Mouse (Mus musculus) megakaryocyte, embryonic 14.5 days (primary cell): Measurements from ENCODE around the gene Lrrc28.

Experiments
- FLI1 ChIP-seq: IDR thresholded peaks from 2 replicates; pipeline ENCODE4 v1.6.1; 2012; ENCODE audit warnings: low read length, inconsistent platforms, mixed read lengths
- GATA1 ChIP-seq: IDR thresholded peaks from 3 replicates; pipeline ENCODE4 v1.6.1; 2012; ENCODE audit warnings: mixed read lengths, low read length, inconsistent platforms, borderline replicate concordance

GRCm38 (mm10) chr7:67565132-67565531 lies 79.9 kb downstream of the Lrrc28 start:
- no peak for TF ChIP-seq GATA1
- no peak for TF ChIP-seq FLI1
